Mouse (Mus musculus): ENCODE data around the gene Smok2b. TPM values are rescaled to one million over a fixed set of nuclear protein-coding genes. Genes with fewer than 3 reads are reported as not detected.

Smok2b gene
- total RNA-seq (2023) = not detected

GRCm38 (mm10) chr17:13229957-13230356 is at the start of gene Smok2b:
Smok2b (plus strand) TSS chr17:13230257.

GRCm38 (mm10) chr17:13220888-13221287 is 9.2 kb upstream of the Smok2b start, which contains the start of gene Smok2a:
Smok2a (plus strand) TSS chr17:13221188.

Other genes with a start within 250 kb of the Smok2b start
- gene Wtap, start 236.1 kb upstream of the Smok2b start, total RNA-seq (2023) = 10 to 100 TPM; 93.7 to 96.9 TPM
- gene Sod2, start 223.4 kb upstream of the Smok2b start, total RNA-seq (2023) = 100 to 1,000 TPM; 142 to 150 TPM
- 10 to 100 TPM in 1 of 2 experiments, 1 to 10 TPM in 1; 9.9 to 11.6 TPM for gene Gpr31b, start 178.0 kb upstream of the Smok2b start, total RNA-seq (2023)
- gene Tcp10b, start 169.2 kb upstream of the Smok2b start, total RNA-seq (2023) = not detected
- gene Unc93a, start 98.4 kb upstream of the Smok2b start, total RNA-seq (2023) = under 1 TPM in 1 of 2 experiments, not detected in 1; 0.33 TPM
- gene Smok2a, start 9.1 kb upstream of the Smok2b start, total RNA-seq (2023) = not detected
- gene Tcp10c, start 124.3 kb downstream of the Smok2b start, total RNA-seq (2023) = not detected

Data from monocyte, adult 59 days (primary cell).